Mouse (Mus musculus) testis, adult 10 weeks (tissue): ENCODE data around the gene Rab3b. TPM values are rescaled to one million over a fixed set of nuclear protein-coding genes. Genes with fewer than 3 reads are reported as not detected.

ENCODE experiments used
- polyA plus RNA-seq: library from polyadenylated mRNA; stranded (reverse); fragments of 350-450 nt; fragmentation: Illumina TruSeq; extraction: RNeasy Lipid Tissue Mini Kit (QIAGEN cat#74804); gene quantifications from one replicate; pipeline ENCODE4 v1.2.3, GENCODE M21; 2014; ENCODE audit warnings: low read depth, low replicate concordance

Rab3b gene
- 3.6 TPM for polyA plus RNA-seq

DNA sequence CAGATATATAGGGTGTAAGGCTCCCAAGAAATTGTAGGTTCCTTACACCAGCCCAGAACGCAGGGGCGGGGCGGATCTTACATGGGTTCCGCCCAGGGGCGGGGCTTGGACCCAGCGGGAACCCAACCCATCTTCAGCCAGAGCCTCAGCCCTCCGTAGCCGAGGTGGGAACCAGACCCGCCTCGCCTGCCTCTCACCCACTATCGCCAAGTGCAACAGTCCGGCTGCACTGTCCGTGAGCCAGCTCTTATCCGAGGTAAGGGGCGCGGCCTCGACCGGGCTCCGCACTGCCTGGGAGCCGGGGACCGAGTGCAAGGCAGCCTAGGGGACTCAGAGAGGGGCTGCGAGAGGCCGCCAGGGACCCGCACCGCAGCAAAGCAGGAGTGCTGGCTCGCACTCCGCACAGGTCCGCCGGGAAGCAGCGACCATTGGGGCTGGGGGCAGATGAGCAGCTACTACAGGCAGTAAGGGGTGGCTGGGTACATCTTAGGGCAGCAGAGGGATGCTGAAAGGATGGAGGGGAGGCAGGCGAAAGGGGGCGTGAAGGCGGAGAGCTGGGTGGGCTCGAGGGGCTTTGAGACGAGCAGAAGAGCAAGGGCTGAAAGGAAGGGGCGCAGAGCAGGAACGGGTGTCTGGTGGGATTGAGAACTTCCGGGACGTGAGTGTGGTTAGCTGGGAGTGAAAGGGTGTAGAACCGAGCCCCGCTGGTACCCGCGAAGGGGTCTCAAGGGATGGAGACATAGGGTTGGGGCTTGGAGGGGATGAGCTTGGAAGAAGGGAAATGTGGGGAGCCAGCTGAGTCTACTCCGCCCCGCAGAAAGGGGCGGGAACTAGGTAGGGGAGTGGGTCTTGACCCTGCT is at the start of gene Rab3b:
Gene Rab3b, plus strand, starts transcription at position 101 of the 860 bp plus-strand sequence.

GRCm38 (mm10) chr4:108832916-108833827 is 45.7 kb upstream of the Rab3b start, which contains the start of gene Btf3l4:
Gene Btf3l4 (minus strand): TSS chr4:108833614.

DNA sequence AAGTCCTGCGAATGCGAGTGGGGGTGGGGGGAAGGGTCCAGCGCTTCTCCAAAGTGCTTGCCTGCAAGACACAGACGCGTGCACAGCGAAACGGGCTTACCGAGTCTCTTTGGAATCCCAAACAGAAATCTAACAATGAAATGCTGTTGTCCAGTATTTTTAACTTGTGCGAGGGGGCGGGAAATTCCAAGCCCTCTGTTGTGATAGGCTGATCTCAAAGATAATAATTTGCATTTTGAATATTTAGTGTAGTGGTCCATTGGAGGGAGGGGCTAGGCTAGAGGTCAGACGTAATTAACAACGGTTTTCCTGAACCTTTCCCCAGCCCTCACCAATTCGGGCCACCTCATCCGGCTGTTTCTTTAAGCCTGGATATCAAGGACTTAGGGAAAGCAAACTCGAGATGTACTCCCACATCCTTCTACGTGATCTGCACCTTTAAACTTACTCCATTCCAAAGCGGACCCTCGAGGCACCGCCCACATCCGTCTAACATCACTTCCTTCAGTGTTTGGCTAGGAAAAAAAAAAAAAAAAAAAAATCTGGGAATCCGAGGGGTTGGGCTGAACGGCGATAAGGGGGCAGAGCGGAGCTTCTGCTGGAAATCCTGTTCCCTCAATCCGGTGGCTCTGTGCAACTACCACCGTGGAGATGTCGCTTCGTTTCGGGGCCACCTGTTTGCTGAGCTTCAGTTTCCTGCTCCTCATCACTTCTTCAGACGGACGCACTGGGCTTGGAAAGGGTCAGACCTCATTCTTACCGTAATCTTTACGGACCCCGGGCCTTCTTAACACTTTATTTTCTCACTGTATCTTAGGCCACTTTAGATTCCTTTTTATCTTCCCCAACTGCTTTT is 44.5 kb upstream of the Rab3b start, which contains the start of gene Txndc12:
Gene Txndc12, plus strand, starts transcription at position 487 of the 856 bp plus-strand sequence.

GRCm38 (mm10) chr4:108847715-108848504 is 31.0 kb upstream of the Rab3b start, which contains the start of gene Kti12:
Gene Kti12 (plus strand): TSS chr4:108847785.

DNA sequence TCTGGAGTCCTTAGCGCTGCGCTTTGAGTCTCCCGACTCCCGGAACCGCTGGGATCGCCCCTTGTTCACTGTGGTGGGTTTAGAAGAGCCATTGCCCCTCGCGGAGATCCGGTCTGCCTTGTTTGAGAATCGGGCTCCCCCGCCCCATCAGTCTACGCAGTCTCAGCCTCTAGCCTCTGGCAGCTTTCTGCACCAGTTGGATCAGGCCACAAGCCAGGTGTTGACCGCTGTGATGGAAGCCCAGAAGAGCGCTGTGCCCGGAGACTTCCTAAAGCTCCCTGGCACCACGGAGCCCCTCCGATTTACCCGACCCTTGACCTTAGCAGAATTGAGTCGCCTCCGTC is 30.4 kb upstream of the Rab3b start, which contains the start of gene A730015C16Rik:
Gene A730015C16Rik, minus strand, starts transcription at position 115 of the 344 bp plus-strand sequence.

Other genes with a start within 250 kb of the Rab3b start
- gene 3110021N24Rik, start 159.4 kb upstream of the Rab3b start, polyA plus RNA-seq, result 0.55 TPM
- gene Zfyve9, start 98.3 kb upstream of the Rab3b start, polyA plus RNA-seq, result 12.4 TPM
- 475 TPM for gene Btf3l4, start 45.4 kb upstream of the Rab3b start, polyA plus RNA-seq
- 39.1 TPM for gene Txndc12, start 44.5 kb upstream of the Rab3b start, polyA plus RNA-seq
- gene Kti12, start 31.3 kb upstream of the Rab3b start, polyA plus RNA-seq, result 13.8 TPM
- 1.2 TPM for gene A730015C16Rik, start 30.4 kb upstream of the Rab3b start, polyA plus RNA-seq
- gene Nrd1, start 121.6 kb downstream of the Rab3b start, polyA plus RNA-seq, result 1,681 TPM